Mouse (Mus musculus) MEL (cell line): ENCODE results near the gene Cbarp. TPM values are rescaled to one million over a fixed set of nuclear protein-coding genes. Genes with fewer than 3 reads are reported as not detected.

ENCODE experiments used
- DNase-seq: peaks from one replicate; pipeline ENCODE4 v3.0.0; 2011; ENCODE audit warnings: low read depth, low spot score
- H3K27ac ChIP-seq: 2 replicates; pipeline ENCODE4 v1.5.1; 2012; ENCODE audit warnings: low read depth, mild to moderate bottlenecking, control low read depth, low read length, moderate library complexity; ENCODE audit not compliant: control insufficient read depth
- H3K27me3 ChIP-seq, 2 experiments: fragments of 150-350 bp in 1 of 2; sonication (generic) in 1 of 2; 2 replicates each; pipeline ENCODE4 v1.6.1; 2012; ENCODE audit warnings: low read length in 2 of 2, mild to moderate bottlenecking in 2 of 2, improper control_type of control experiment in 1 of 2, moderate library complexity in 1 of 2; ENCODE audit not compliant: insufficient read depth in 2 of 2, control insufficient read depth in 1 of 2
- H3K36me3 ChIP-seq, 2 experiments: 2 replicates each; pipeline ENCODE4 v1.6.1; 2012 to 2014; ENCODE audit warnings: low read length in 2 of 2, improper control_type of control experiment in 1 of 2, inconsistent platforms in 1 of 2, mild to moderate bottlenecking in 1 of 2; ENCODE audit not compliant: insufficient read depth in 2 of 2, control insufficient read depth in 1 of 2
- H3K4me1 ChIP-seq, 2 experiments: fragments of 150-350 bp in 1 of 2; sonication (generic) in 1 of 2; 2 replicates each; pipeline ENCODE4 v1.6.1; 2012; ENCODE audit warnings: low read length in 2 of 2, improper control_type of control experiment in 1 of 2, mild to moderate bottlenecking in 1 of 2; ENCODE audit not compliant: insufficient read depth in 2 of 2, control insufficient read depth in 1 of 2
- H3K4me3 ChIP-seq, 2 experiments: fragments of 150-350 bp in 1 of 2; sonication (generic) in 1 of 2; 2 replicates each; pipeline ENCODE4 v1.5.1; 2012; ENCODE audit warnings: low read depth in 2 of 2, low read length in 2 of 2, mild to moderate bottlenecking in 2 of 2, moderate library complexity in 2 of 2, control low read depth in 1 of 2, improper control_type of control experiment in 1 of 2; ENCODE audit not compliant: control insufficient read depth in 1 of 2, insufficient read depth in 1 of 2
- H3K79me2 ChIP-seq: 2 replicates; pipeline ENCODE4 v1.6.1; 2012; ENCODE audit warnings: mild to moderate bottlenecking, low read length, moderate library complexity; ENCODE audit not compliant: control insufficient read depth, poor library complexity, insufficient read depth
- H3K9ac ChIP-seq: 2 replicates; pipeline ENCODE4 v1.6.1; 2012; ENCODE audit warnings: low read depth, mild to moderate bottlenecking, control low read depth, low read length, moderate library complexity; ENCODE audit not compliant: control insufficient read depth, poor library complexity, severe bottlenecking
- H3K9me3 ChIP-seq: fragments of 150-350 bp; sonication (generic); replicated peaks from 2 replicates; pipeline ENCODE4 v1.6.1; 2012; ENCODE audit warnings: mild to moderate bottlenecking, low read length, improper control_type of control experiment, moderate library complexity; ENCODE audit not compliant: insufficient read depth
- CHD2 ChIP-seq: IDR thresholded peaks from 2 replicates; pipeline ENCODE4 v1.6.1; 2011; ENCODE audit warnings: low read length, improper control_type of control experiment
- CTCF ChIP-seq, 3 experiments: IDR thresholded peaks in 2 of 3; conservative IDR thresholded peaks in 1 of 3; 2 replicates each; pipeline ENCODE4 v1.5.1; 2011 to 2012; ENCODE audit warnings: low read length in 3 of 3, low read depth in 2 of 3, mild to moderate bottlenecking in 2 of 3, improper control_type of control experiment in 1 of 3, inconsistent platforms in 1 of 3, mixed read lengths in 1 of 3, moderate library complexity in 1 of 3; ENCODE audit not compliant: control insufficient read depth in 1 of 3, insufficient read depth in 1 of 3, poor library complexity in 1 of 3, severe bottlenecking in 1 of 3
- E2F4 ChIP-seq: IDR thresholded peaks from 2 replicates; pipeline ENCODE4 v1.6.1; 2011; ENCODE audit warnings: low read depth, low read length, improper control_type of control experiment, borderline replicate concordance
- ELF1 ChIP-seq: IDR thresholded peaks from 2 replicates; pipeline ENCODE4 v1.6.1; 2014; ENCODE audit warnings: low read depth, mild to moderate bottlenecking, inconsistent platforms, low read length, improper control_type of control experiment, moderate library complexity
- EP300 ChIP-seq, 2 experiments: IDR thresholded peaks; 2 replicates each; pipeline ENCODE4 v1.6.1; 2011; ENCODE audit warnings: improper control_type of control experiment in 2 of 2, low read length in 2 of 2, low read depth in 1 of 2, mild to moderate bottlenecking in 1 of 2
- ETS1 ChIP-seq: IDR thresholded peaks from 2 replicates; pipeline ENCODE4 v1.6.1; 2012; ENCODE audit warnings: low read depth, mild to moderate bottlenecking, inconsistent platforms, low read length, improper control_type of control experiment, moderate library complexity
- KAT2A ChIP-seq: conservative IDR thresholded peaks from 2 replicates; pipeline ENCODE4 v1.6.1; 2012; ENCODE audit warnings: low read depth, low read length, improper control_type of control experiment, inconsistent platforms
- MAX ChIP-seq: IDR thresholded peaks from 2 replicates; pipeline ENCODE4 v1.6.1; 2011; ENCODE audit warnings: low read length, improper control_type of control experiment
- MAZ ChIP-seq: IDR thresholded peaks from 2 replicates; pipeline ENCODE4 v1.6.1; 2012; ENCODE audit warnings: low read depth, mild to moderate bottlenecking, inconsistent platforms, low read length, improper control_type of control experiment
- MYC ChIP-seq: IDR thresholded peaks from 2 replicates; pipeline ENCODE4 v1.6.1; 2011; ENCODE audit warnings: low read depth, mild to moderate bottlenecking, low read length, improper control_type of control experiment, moderate library complexity
- NRF1 ChIP-seq: IDR thresholded peaks from 2 replicates; pipeline ENCODE4 v1.6.1; 2014; ENCODE audit warnings: low read depth, mild to moderate bottlenecking, inconsistent platforms, low read length, improper control_type of control experiment, moderate library complexity; ENCODE audit not compliant: poor library complexity, insufficient read depth, severe bottlenecking
- POLR2A ChIP-seq, 2 experiments: IDR thresholded peaks; 2 replicates each; pipeline ENCODE4 v1.6.1; 2011 to 2012; ENCODE audit warnings: low read length in 2 of 2, mild to moderate bottlenecking in 2 of 2, control low read depth in 1 of 2, improper control_type of control experiment in 1 of 2, low read depth in 1 of 2, moderate library complexity in 1 of 2; ENCODE audit not compliant: control insufficient read depth in 1 of 2, insufficient read depth in 1 of 2, poor library complexity in 1 of 2
- POLR2AphosphoS2 ChIP-seq: IDR thresholded peaks from 2 replicates; pipeline ENCODE4 v1.6.1; 2011; ENCODE audit warnings: low read length, improper control_type of control experiment
- POLR2AphosphoS5 ChIP-seq: IDR thresholded peaks from 2 replicates; pipeline ENCODE4 v1.6.1; 2012; ENCODE audit warnings: low read depth, borderline replicate concordance, mild to moderate bottlenecking, inconsistent platforms, low read length, moderate library complexity, mixed read lengths
- RCOR1 ChIP-seq: IDR thresholded peaks from 2 replicates; pipeline ENCODE4 v1.6.1; 2012; ENCODE audit warnings: low read depth, mild to moderate bottlenecking, inconsistent platforms, low read length, improper control_type of control experiment
- SIN3A ChIP-seq: IDR thresholded peaks from 2 replicates; pipeline ENCODE4 v1.6.1; 2012; ENCODE audit warnings: low read length, improper control_type of control experiment, inconsistent platforms
- TAL1 ChIP-seq: IDR thresholded peaks from 2 replicates; pipeline ENCODE4 v1.6.1; 2012; ENCODE audit warnings: mild to moderate bottlenecking, inconsistent platforms, low read length, moderate library complexity, mixed read lengths
- TBP ChIP-seq: IDR thresholded peaks from 2 replicates; pipeline ENCODE4 v1.8.0; 2011; ENCODE audit warnings: low read depth, low read length, improper control_type of control experiment
- TCF12 ChIP-seq: IDR thresholded peaks from 2 replicates; pipeline ENCODE4 v1.6.1; 2014; ENCODE audit warnings: low read depth, mild to moderate bottlenecking, inconsistent platforms, low read length, improper control_type of control experiment, moderate library complexity
- UBTF ChIP-seq: IDR thresholded peaks from 2 replicates; pipeline ENCODE4 v1.6.1; 2012; ENCODE audit warnings: low read depth, mild to moderate bottlenecking, inconsistent platforms, low read length, improper control_type of control experiment, moderate library complexity, borderline replicate concordance; ENCODE audit not compliant: insufficient read depth
- USF2 ChIP-seq, 2 experiments: IDR thresholded peaks; 2 replicates each; pipeline ENCODE4 v1.6.1; 2011 to 2012; ENCODE audit warnings: improper control_type of control experiment in 2 of 2, low read length in 2 of 2, borderline replicate concordance in 1 of 2, inconsistent platforms in 1 of 2, low read depth in 1 of 2, mild to moderate bottlenecking in 1 of 2; ENCODE audit not compliant: insufficient read depth in 1 of 2
- ZC3H11A ChIP-seq: IDR thresholded peaks from 2 replicates; pipeline ENCODE4 v1.6.1; 2012; ENCODE audit warnings: low read depth, mild to moderate bottlenecking, inconsistent platforms, low read length, improper control_type of control experiment
- ZKSCAN1 ChIP-seq: IDR thresholded peaks from 2 replicates; pipeline ENCODE4 v1.6.1; 2012; ENCODE audit warnings: low read depth, mild to moderate bottlenecking, inconsistent platforms, low read length, improper control_type of control experiment, moderate library complexity
- ZNF384 ChIP-seq: IDR thresholded peaks from 2 replicates; pipeline ENCODE4 v1.6.1; 2012; ENCODE audit warnings: low read depth, mild to moderate bottlenecking, inconsistent platforms, low read length, improper control_type of control experiment
- polyA plus RNA-seq, 2 experiments: library from polyadenylated mRNA; stranded (reverse) in 1 of 2; unstranded in 1 of 2; fragments of >175 nt in 1 of 2; fragments of >200 nt in 1 of 2; gene quantifications; 2 replicates each; pipeline versions ENCODE4 v1.2.1 to v1.2.4; 2012; ENCODE audit warnings: low replicate concordance in 2 of 2, low read depth in 1 of 2; ENCODE audit not compliant: insufficient read length in 2 of 2, insufficient read depth in 1 of 2, missing spikeins in 1 of 2
- total RNA-seq: library from RNA; depleted of rRNA; stranded (reverse); fragments of 300-350 nt; gene quantifications from 2 replicates; pipeline ENCODE4 v1.2.3, GENCODE M21; 2012

The Cbarp gene
- total and polyA plus RNA-seq, 3 experiments: 6.8 to 19.3 TPM; not detected in 1

- Histone ChIP-seq H3K27ac (peak overlapping the region; percentile 72), H3K27me3 (no peaks in the 10 kb centered on the region), H3K9ac (peak overlapping the region; percentile 87), H3K36me3 (peaks cover 0 to 21% of the 10 kb centered on the region in 2 experiments; a peak in 2 of 4 replicates), H3K4me3 (peak overlapping the region; percentile 84 to 90), H3K4me1 (peaks cover 0 to 38% of the 10 kb centered on the region in 2 experiments; a peak in 2 of 4 replicates), H3K79me2 (peaks cover 32% of the 10 kb centered on the region), H3K9me3 (no peaks in the 10 kb centered on the region)
- DNase-seq: peak; percentile 55
- no peak for TF ChIP-seq ZNF384
- no peak for TF ChIP-seq TCF12
- TF ChIP-seq CTCF (IDR thresholded peaks at IDR 0.05 in 2 of 3, conservative IDR thresholded peaks at IDR 0.05 in 1 of 3; ENCODE audit: control insufficient read depth in 1 of 3, insufficient read depth in 1 of 3, low read depth in 2 of 3, low read length in 3 of 3, poor library complexity in 1 of 3, severe bottlenecking in 1 of 3): 0 out of 6 replicates have a peak, but pooled peaks of 1 of the 3 experiments have one; percentile 14
- peak; percentile 56 for TF ChIP-seq SIN3A
- no peak for TF ChIP-seq ETS1
- no peak for TF ChIP-seq USF2 (IDR thresholded peaks at IDR 0.05; ENCODE audit: borderline replicate concordance in 1 of 2, insufficient read depth in 1 of 2, low read depth in 1 of 2, low read length in 2 of 2)
- peak; percentile 68; the same call in 1 of the 2 replicates for TF ChIP-seq MAZ
- no peak for TF ChIP-seq UBTF
- no peak for TF ChIP-seq MAX
- TF ChIP-seq MYC: no peak
- peak; percentile 60 for TF ChIP-seq ELF1
Measured at GRCm38 (mm10) chr10:80150226-80151210, 9.9 kb upstream of the Cbarp start.

- H3K79me2 ChIP-seq: peaks cover 32% of the 10 kb centered on the region
- peak overlapping the region; percentile 84 to 90 for H3K4me3 ChIP-seq
- H3K9ac ChIP-seq: peak overlapping the region; percentile 87
- peaks cover 0 to 44% of the 10 kb centered on the region in 2 experiments; a peak in 2 of 4 replicates for H3K4me1 ChIP-seq
- H3K9me3 ChIP-seq: no peaks in the 10 kb centered on the region
- H3K27ac ChIP-seq: peak overlapping the region; percentile 86
- DNase-seq: peak; percentile 99
- peaks cover 0 to 20% of the 10 kb centered on the region in 2 experiments; a peak in 2 of 4 replicates for H3K36me3 ChIP-seq
- H3K27me3 ChIP-seq: no peaks in the 10 kb centered on the region
- TF ChIP-seq MAZ (peak; percentile 94), POLR2A (IDR thresholded peaks at IDR 0.05; ENCODE audit: control insufficient read depth in 1 of 2, insufficient read depth in 1 of 2, low read depth in 1 of 2, low read length in 2 of 2, poor library complexity in 1 of 2) (peak; percentile 47 to 78; a peak in 2 of 4 replicates), MYC (no peak), RCOR1 (0 out of 2 replicates have a peak, but pooled peaks have one; percentile 2), UBTF (0 out of 2 replicates have a peak, but pooled peaks have one; percentile 49), ZKSCAN1 (no peak), POLR2AphosphoS5 (no peak), EP300 (IDR thresholded peaks at IDR 0.05; ENCODE audit: low read depth in 1 of 2, low read length in 2 of 2) (peak in 1 of 2 experiments; percentile 51; a peak in 2 of 4 replicates), TCF12 (0 out of 2 replicates have a peak, but pooled peaks have one; percentile 32), ETS1 (peak; percentile 52; the same call in 1 of the 2 replicates), TAL1 (no peak), SIN3A (peak; percentile 96), CHD2 (peak; percentile 31; the same call in 1 of the 2 replicates), ZC3H11A (no peak), E2F4 (no peak), POLR2AphosphoS2 (peak; percentile 26; the same call in 1 of the 2 replicates), TBP (peak; percentile 88), NRF1 (no peak), KAT2A (no peak; the same call in 1 of the 2 replicates)
Measured at GRCm38 (mm10) chr10:80149291-80150225, 8.9 kb upstream of the Cbarp start.
